Mouse (Mus musculus): ENCODE data around the gene Rel. TPM values are rescaled to one million over a fixed set of nuclear protein-coding genes. Genes with fewer than 3 reads are reported as not detected.

The Rel gene
- total RNA-seq, 2 experiments from 2014 or later, result 5.7 to 7.7 TPM

GRCm38 (mm10) chr11:23744352-23744751 is 26.4 kb downstream of the Rel start:
- DNase-seq, result no peak

- DNase-seq, result no peak
Measured at GRCm38 (mm10) chr11:23741386-23741785, 29.4 kb downstream of the Rel start.

- no peak for DNase-seq
Measured at GRCm38 (mm10) chr11:23740895-23741294, 29.9 kb downstream of the Rel start.

GRCm38 (mm10) chr11:23735820-23736470 is 34.8 kb downstream of the Rel start:
- peak in 1 of 2 experiments; percentile 12 for DNase-seq

- DNase-seq, result no peak
Measured at GRCm38 (mm10) chr11:23734749-23735286, 36.0 kb downstream of the Rel start.

- no peak for DNase-seq
Measured at GRCm38 (mm10) chr11:23732840-23733239, 37.9 kb downstream of the Rel start.

- no peak for DNase-seq
Measured at GRCm38 (mm10) chr11:23730120-23730519, 40.6 kb downstream of the Rel start.

- DNase-seq, result no peak
Measured at GRCm38 (mm10) chr11:23728186-23728585, 42.6 kb downstream of the Rel start.

- no peak for DNase-seq
Measured at GRCm38 (mm10) chr11:23726441-23726840, 44.3 kb downstream of the Rel start.

GRCm38 (mm10) chr11:23725850-23726249 is 44.9 kb downstream of the Rel start:
- DNase-seq, result no peak

GRCm38 (mm10) chr11:23722326-23722725 is 48.4 kb downstream of the Rel start:
- no peak for DNase-seq

- DNase-seq, result no peak
Measured at GRCm38 (mm10) chr11:23719825-23720224, 50.9 kb downstream of the Rel start.

GRCm38 (mm10) chr11:23718856-23719255 is 51.9 kb downstream of the Rel start:
- DNase-seq, result no peak

- DNase-seq, result no peak
Measured at GRCm38 (mm10) chr11:23712299-23712698, 58.5 kb downstream of the Rel start.

GRCm38 (mm10) chr11:23704604-23705294 is 66.0 kb downstream of the Rel start:
- no peak for DNase-seq

GRCm38 (mm10) chr11:23701831-23702230 is 68.9 kb downstream of the Rel start:
- no peak for DNase-seq

GRCm38 (mm10) chr11:23699414-23700095 is 71.2 kb downstream of the Rel start:
- no peak for DNase-seq

GRCm38 (mm10) chr11:23698526-23698925 is 72.2 kb downstream of the Rel start:
- no peak for DNase-seq

GRCm38 (mm10) chr11:23695847-23696246 is 74.9 kb downstream of the Rel start:
- no peak for DNase-seq

- no peak for DNase-seq
Measured at GRCm38 (mm10) chr11:23693286-23693685, 77.5 kb downstream of the Rel start.

- no peak for DNase-seq
Measured at GRCm38 (mm10) chr11:23688060-23688459, 82.7 kb downstream of the Rel start.

Measured in heart, adult 18-20 months (tissue).